Mouse (Mus musculus): ENCODE data around the gene Ctnnd1.

DNA sequence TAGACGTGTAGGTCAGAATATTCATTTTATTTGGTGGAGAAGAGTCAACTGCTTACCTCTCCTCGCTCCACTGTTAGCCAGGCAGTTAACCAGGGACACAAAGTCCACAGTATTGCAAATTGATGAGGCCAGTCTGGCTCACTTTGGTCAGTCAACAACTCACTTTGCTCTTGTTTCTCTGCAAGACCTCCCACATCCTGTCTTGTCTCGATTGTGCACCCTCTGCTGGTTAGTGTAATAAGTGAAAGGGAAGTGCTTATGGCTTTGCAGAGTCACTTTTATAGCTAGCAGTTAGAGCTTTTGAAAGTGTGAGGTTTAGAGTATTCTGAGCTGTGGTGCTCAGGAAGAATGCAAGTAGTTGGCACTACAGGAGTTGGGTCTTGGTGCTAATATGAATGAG, 9.7 kb upstream of the Ctnnd1 start:
- TF ChIP-seq CTCF (IDR thresholded peaks at IDR 0.05; ENCODE audit: insufficient read depth, low read depth, low read length): no peak
- TF ChIP-seq POLR2A (IDR thresholded peaks at IDR 0.05; ENCODE audit: insufficient read depth, low read depth, low read length): no peak
